Mouse (Mus musculus): Measurements from ENCODE around the gene Trmt13.

- TF ChIP-seq CTCF (IDR thresholded peaks at IDR 0.05) (no peak), POLR2A (IDR thresholded peaks at IDR 0.05; ENCODE audit: insufficient read depth, low read depth, low read length) (no peak), EP300 (IDR thresholded peaks at IDR 0.05; ENCODE audit: insufficient read depth, low read depth, low read length) (no peak)
Observed at GRCm38 (mm10) chr3:116599705-116600104, 14.7 kb downstream of the Trmt13 start.

All from heart, adult 2 months (tissue).